Mouse (Mus musculus) intestine, postnatal 0 days (tissue): ENCODE measurements around the gene Ndufb7. TPM values are rescaled to one million over a fixed set of nuclear protein-coding genes. Genes with fewer than 3 reads are reported as not detected.
"Not testable (repeated sequence)": the region's sequence is repeated elsewhere in the genome, so short reads cannot be mapped to it uniquely, and the experiment has no call there.

ENCODE experiments used
- ATAC-seq: fragments of 200-750 bp; cut with Nextera tagmentation; 2 replicates; pipeline ENCODE4 v1.8.0; 2017; ENCODE audit warnings: mild to moderate bottlenecking, moderate TSS enrichment, moderate library complexity
- H3K27ac ChIP-seq: fragments of 300-500 bp; sonication (generic); 2 replicates; pipeline ENCODE4 v1.5.1; 2014; ENCODE audit warnings: mild to moderate bottlenecking, low read depth, low read length, moderate library complexity
- H3K27me3 ChIP-seq: fragments of 300-500 bp; sonication (generic); replicated peaks from 2 replicates; pipeline ENCODE4 v1.6.1; 2014; ENCODE audit warnings: low read length, mixed read lengths; ENCODE audit not compliant: control insufficient read depth, insufficient read depth
- H3K36me3 ChIP-seq: fragments of 300-500 bp; sonication (generic); 2 replicates; pipeline ENCODE4 v1.6.1; 2014; ENCODE audit warnings: mild to moderate bottlenecking, moderate library complexity; ENCODE audit not compliant: control insufficient read depth, insufficient read depth
- H3K4me1 ChIP-seq: fragments of 300-500 bp; sonication (generic); replicated peaks from 2 replicates; pipeline ENCODE4 v1.6.1; 2014; ENCODE audit warnings: antibody characterized with exemption, low read length, mixed read lengths; ENCODE audit not compliant: control insufficient read depth, insufficient read depth
- H3K4me2 ChIP-seq: fragments of 300-500 bp; sonication (generic); replicated peaks from 2 replicates; pipeline ENCODE4 v1.6.1; 2014; ENCODE audit warnings: low read depth, mild to moderate bottlenecking, moderate library complexity
- H3K4me3 ChIP-seq: fragments of 300-500 bp; sonication (generic); 2 replicates; pipeline ENCODE4 v1.5.1; 2014; ENCODE audit warnings: low read depth, low read length
- H3K9ac ChIP-seq: fragments of 300-500 bp; sonication (generic); 2 replicates; pipeline ENCODE4 v1.6.1; 2014; ENCODE audit warnings: mild to moderate bottlenecking, low read depth, low read length
- H3K9me3 ChIP-seq: fragments of 300-500 bp; sonication (generic); 2 replicates; pipeline ENCODE4 v1.6.1; 2016; ENCODE audit warnings: mixed run types; ENCODE audit not compliant: control insufficient read depth
- CTCF ChIP-seq: sonication (generic); IDR thresholded peaks from 2 replicates; pipeline ENCODE4 v1.5.1; 2016; ENCODE audit warnings: low read depth, mild to moderate bottlenecking, control low read depth, antibody characterized with exemption, moderate library complexity
- WGBS: fragments of 180-500 bp; shearing (Covaris S2); extraction: QIAGEN DNeasy Blood & Tissue Kit; methylation state at CpG from one replicate; pipeline ENCODE4 v1.1.7; 2014; 5-methylcytosine and 5-hydroxymethylcytosine counted together
- polyA plus RNA-seq: library from polyadenylated mRNA; unstranded; fragments of >200 nt; fragmentation: Nextera tagmentation; extraction: Ambion mirVana; gene quantifications from 2 replicates; pipeline ENCODE4 v1.2.1, GENCODE M21; 2015

Ndufb7 gene
- polyA plus RNA-seq, 1 experiment from 2014 or later, result 579 TPM

DNA sequence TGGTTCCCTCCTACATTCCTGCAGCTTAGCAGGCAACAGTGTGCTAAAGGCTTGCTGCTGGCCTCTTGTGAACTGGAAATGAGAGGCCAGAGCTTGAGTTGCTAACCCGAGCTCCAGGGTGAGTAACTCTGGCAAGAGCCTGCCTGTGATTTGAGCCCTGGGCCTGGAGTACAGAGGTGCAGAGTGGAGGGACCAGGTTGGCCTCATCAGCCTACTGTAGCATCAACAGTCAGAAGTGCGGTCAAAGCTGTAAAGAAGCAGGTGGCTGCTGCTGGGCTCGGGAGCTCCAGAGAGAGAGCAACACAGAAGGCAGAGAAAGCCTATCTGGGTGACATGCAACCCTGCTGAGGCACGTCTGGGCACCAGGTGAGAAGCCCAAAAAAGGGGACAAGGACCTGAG is 2.7 kb downstream of the Ndufb7 start:
- Histone ChIP-seq H3K36me3 (peaks cover 41% of the 10 kb centered on the region), H3K4me2 (no peak overlapping the region), H3K27ac (no peak overlapping the region), H3K9me3 (no peaks in the 10 kb centered on the region), H3K4me1 (no peaks in the 10 kb centered on the region; the same call in 1 of the 2 replicates), H3K4me3 (no peak overlapping the region), H3K9ac (no peak overlapping the region), H3K27me3 (no peaks in the 10 kb centered on the region)
- no peak for TF ChIP-seq CTCF
- WGBS, result 61% methylated on average over 4 of the region's 4 CpGs
- no peak for ATAC-seq

DNA sequence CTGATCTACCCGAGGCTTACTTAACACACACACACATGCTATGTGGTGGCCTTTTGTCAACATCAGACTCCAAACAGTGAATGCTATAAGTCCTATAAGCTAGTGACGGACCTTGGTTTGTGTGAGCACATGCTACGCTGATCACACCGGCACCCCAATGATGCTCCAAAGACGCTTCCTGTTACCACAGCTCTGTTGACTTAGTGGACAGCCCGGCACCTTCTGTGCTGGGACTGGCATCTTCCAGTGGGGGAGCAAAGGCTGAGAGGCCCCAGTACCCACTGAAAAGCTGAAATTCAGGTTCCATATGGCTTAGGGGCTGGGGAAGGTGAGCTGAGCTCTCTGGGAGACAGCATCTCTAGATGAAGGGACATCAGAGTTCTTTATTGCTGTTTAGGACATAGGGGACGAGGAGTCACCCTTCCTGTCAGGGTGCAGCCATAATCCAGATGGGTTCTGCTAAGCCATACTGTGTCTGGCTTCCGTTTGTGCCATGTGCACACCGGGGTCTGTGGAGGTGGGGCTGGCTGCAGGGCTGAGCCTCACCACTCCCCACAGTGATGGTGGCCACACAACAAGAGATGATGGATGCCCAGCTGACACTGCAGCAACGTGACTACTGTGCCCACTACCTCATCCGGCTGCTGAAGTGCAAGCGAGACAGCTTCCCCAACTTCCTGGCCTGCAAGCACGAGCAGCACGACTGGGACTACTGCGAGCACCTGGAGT is 4.0 kb downstream of the Ndufb7 start:
- H3K4me3 ChIP-seq, result no peak overlapping the region
- no peaks in the 10 kb centered on the region; the same call in 1 of the 2 replicates for H3K4me1 ChIP-seq
- H3K36me3 ChIP-seq, result peaks cover 44% of the 10 kb centered on the region
- no peak for TF ChIP-seq CTCF
- H3K4me2 ChIP-seq, result no peak overlapping the region
- H3K9ac ChIP-seq, result no peak overlapping the region
- no peaks in the 10 kb centered on the region for H3K27me3 ChIP-seq
- no peaks in the 10 kb centered on the region for H3K9me3 ChIP-seq
- 77% methylated on average over 15 of the region's 15 CpGs for WGBS
- no peak for ATAC-seq
- no peak overlapping the region for H3K27ac ChIP-seq

DNA sequence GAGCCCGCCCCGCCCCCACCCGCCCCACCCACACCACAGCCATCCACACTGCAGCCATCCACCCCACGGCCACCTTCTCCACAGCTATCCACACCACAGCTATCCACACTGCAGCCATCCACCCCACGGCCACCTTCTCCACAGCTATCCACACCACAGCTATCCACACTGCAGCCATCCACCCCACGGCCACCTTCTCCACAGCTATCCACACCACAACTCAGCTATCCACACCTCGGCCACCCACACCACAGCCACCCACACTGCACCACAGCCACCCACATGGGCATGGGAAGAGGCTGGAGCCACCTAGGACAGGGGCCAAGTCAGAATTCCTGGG is 4.5 kb downstream of the Ndufb7 start:
- H3K36me3 ChIP-seq, result peaks cover 44% of the 10 kb centered on the region
- not testable (repeated sequence) for H3K27me3 ChIP-seq, H3K9ac ChIP-seq, H3K4me3 ChIP-seq, ATAC-seq, H3K9me3 ChIP-seq, H3K4me2 ChIP-seq, H3K27ac ChIP-seq, H3K4me1 ChIP-seq
- WGBS, result 97% methylated on average over 6 of the region's 7 CpGs

DNA sequence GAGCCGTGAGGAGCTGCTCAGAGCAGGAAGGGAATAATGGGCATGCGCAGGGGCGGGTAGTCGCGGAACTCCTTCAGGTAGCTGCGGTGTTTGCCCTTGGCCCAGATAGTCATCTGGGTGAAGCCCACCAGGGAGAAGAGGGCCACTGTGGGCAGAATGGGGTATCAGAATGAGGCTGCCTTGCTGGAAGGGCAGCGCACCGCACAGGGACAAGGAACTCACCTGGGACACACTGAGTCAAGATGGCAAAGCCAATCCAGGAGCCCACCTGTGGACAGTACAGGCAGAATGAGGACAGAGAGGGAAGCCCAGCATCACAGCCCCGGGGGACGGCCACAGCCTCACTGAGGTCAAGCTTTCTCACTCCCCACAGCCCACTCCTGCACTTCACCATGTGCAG is 5.3 kb downstream of the Ndufb7 start:
- Histone ChIP-seq H3K9me3 (no peaks in the 10 kb centered on the region), H3K4me3 (no peak overlapping the region), H3K4me2 (no peak overlapping the region), H3K4me1 (no peaks in the 10 kb centered on the region), H3K27me3 (no peaks in the 10 kb centered on the region), H3K27ac (no peak overlapping the region), H3K9ac (no peak overlapping the region), H3K36me3 (peaks cover 44% of the 10 kb centered on the region)
- WGBS, result 91% methylated on average over 10 of the region's 10 CpGs
- TF ChIP-seq CTCF, result no peak
- no peak for ATAC-seq

DNA sequence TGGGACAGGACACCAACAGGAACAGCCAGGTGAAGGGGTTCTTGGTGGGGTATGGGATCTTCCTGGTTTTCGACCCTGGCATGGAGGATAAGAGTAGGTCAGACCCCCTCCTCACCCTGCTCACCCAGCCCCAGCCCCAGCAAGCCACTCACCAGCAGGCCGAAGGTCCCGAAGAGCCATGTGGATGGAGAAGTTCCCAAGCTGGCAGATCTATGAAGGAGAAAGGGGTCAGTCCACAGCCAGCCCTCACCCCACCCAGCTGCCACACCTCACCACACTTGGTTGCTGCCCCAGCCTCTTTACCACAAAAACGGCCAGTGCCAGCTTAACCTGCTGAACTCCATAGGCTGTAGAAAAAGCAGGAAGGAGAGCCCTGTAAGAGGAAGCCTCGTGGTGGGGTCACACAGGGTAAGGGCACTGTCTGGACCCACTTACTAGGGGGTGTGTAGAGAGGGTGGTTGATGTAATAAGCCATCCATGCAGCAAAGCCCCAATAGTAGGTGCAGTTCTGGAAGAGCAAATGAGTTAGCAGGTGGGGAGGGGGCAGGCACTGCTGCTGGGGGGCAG is 5.9 kb downstream of the Ndufb7 start:
- Histone ChIP-seq H3K4me3 (no peak overlapping the region), H3K9me3 (no peaks in the 10 kb centered on the region), H3K4me1 (no peaks in the 10 kb centered on the region), H3K36me3 (peaks cover 44% of the 10 kb centered on the region), H3K9ac (no peak overlapping the region), H3K27ac (no peak overlapping the region), H3K4me2 (no peak overlapping the region), H3K27me3 (no peaks in the 10 kb centered on the region)
- TF ChIP-seq CTCF, result no peak
- WGBS, result 81% methylated on average over 5 of the region's 5 CpGs
- ATAC-seq, result no peak

DNA sequence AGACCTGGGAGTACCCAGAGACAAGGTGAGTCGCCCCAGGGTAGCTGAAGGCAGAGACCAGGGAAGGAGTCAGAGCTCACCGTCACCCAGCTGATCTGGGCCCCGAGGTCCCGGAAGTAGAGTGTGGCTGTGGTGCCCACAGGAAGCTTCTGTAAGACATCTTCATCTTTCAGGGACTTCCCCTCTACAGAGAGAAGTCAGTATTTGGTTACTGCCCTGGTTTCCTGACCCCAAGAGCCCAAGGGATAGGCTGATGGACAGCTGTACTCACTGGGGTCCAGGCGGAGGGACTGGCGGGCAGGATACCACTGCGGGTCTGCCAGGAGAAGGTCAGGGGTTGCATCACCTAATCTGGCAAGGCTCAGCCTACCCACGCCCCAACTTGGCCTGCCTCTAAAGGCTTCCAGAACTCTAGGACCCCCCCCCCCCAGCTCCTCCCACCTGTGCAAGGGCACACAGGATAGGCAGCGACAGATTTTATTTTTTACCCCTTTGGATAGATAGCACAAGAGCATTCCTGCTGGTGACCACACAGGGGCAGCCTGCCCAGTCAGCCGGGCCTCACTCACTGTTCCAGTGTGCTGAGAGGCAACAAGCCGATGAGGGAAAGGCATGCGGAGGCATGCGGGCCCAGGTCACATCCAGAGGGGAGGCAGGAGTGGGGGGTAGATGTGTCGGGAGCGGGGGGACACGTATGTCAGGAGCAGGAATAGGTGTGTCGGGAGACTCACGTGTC is 6.8 kb downstream of the Ndufb7 start:
- ATAC-seq, result no peak

More for the DNA sequence above, 6.8 kb downstream of the Ndufb7 start:
- no peaks in the 10 kb centered on the region; the same call in 1 of the 2 replicates for H3K4me1 ChIP-seq
- peaks cover 44% of the 10 kb centered on the region for H3K36me3 ChIP-seq
- H3K9ac ChIP-seq, result no peak overlapping the region
- H3K9me3 ChIP-seq, result no peaks in the 10 kb centered on the region
- H3K27ac ChIP-seq, result no peak overlapping the region
- H3K27me3 ChIP-seq, result no peaks in the 10 kb centered on the region
- H3K4me2 ChIP-seq, result no peak overlapping the region
- H3K4me3 ChIP-seq, result no peak overlapping the region
- TF ChIP-seq CTCF, result peak; percentile 41
- 77% methylated on average over 18 of the region's 18 CpGs for WGBS
